Mouse (Mus musculus) A20 (cell line): ENCODE measurements around the gene Lhfpl2.
"Not testable (repeated sequence)": the region's sequence is repeated elsewhere in the genome, so short reads cannot be mapped to it uniquely, and the experiment has no call there.

Experiments used
- DNase-seq: peaks from one replicate; pipeline ENCODE4 v3.0.0-alpha.2; 2011; ENCODE audit warnings: low read depth, low spot score

Gene Lhfpl2

DNA sequence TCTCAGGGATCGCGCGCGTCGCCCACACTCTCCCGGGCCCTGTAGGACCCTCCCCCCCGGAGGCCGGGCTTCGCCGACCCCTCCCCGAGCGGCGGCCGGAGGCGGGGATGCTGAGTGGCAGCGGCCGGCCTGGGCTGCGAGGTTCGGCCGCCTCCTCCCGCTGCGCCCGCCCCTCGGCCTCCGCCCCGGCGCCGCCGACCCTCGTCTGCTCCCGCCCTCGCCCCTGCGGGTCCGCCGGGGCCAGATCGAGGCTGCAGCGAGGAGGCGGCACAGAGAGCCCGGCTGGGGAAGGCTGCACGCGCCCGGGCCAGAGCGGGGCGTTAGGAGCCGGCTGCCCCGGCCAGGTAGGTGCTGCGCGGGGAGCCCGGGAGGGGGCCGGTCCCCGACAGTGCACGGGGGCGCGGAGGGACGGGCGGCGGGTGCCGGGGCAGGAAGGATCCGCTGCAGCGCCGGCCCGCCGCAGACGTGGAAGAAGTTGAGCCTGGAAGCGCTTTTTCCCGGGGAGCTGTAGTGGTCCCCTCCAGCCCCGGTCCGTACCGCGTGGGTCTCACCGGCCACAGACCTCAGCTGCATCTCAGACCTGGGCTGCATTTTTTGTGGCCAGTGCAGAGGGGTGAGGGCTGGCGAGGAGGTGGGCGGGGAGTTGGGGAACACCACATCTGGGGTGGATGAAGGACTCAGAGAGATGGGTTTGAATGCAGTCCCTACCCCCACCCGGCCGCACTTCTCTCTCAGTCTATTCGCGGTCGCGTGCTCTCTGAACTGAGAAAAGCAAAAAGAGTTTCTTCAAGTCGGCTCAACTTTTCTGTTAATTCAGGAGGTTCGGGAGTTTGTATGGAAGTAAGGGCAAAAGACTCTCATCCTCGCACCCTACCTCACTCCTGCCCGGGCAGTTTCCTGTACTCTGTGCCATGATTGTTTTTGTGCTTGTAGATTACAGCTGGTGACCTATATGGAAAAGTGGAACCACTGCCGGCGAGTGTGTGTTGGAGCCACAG, at the start of gene Lhfpl2:
TSS of gene Lhfpl2 (plus strand) at position 234 of the 998 bp plus-strand sequence.
- DNase-seq, result no peak

- no peak for DNase-seq
Measured at GRCm38 (mm10) chr13:94011996-94012575, 45.5 kb upstream of the Lhfpl2 start.

DNA sequence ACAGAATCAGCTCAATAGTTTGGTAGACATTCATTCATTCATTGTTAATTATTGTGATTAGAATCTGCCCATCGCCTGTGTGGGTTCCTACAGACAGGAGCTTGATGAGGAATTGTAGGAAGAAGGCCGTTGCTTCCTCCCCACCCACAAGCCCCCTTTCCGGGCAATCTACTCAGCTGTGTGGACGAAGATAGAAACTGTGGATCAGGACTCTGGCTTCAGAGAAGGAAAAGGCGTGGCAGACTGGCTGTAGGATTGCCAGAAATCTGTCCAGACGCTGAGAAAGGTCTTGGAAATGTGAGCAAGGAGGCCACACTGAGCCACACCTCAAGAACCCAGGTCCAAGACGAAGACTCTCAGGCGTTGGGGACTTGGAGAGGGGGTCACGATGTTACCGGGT, 43.6 kb upstream of the Lhfpl2 start:
- DNase-seq, result no peak

DNA sequence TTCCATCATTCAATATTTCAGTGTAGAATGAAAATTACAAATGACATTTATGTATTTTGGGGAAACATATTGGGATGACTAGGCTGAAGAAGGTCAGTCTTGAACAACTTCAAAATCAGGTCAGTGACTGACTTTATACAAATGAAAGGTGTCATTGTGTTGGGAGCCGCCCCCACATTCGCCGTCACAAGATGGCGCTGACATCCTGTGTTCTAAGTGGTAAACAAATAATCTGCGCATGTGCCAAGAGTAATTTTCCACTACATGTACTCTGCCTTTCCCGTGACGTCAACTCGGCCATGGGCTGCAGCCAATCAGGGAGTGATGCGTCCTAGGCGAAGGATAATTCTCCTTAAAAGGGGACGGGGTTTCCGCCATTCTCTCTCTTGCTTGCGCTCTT, 33.0 kb upstream of the Lhfpl2 start:
- DNase-seq, result not testable (repeated sequence)

GRCm38 (mm10) chr13:94029147-94029546, 28.4 kb upstream of the Lhfpl2 start:
- DNase-seq, result no peak

- DNase-seq, result no peak
Measured at GRCm38 (mm10) chr13:94030551-94030950, 27.0 kb upstream of the Lhfpl2 start.

DNA sequence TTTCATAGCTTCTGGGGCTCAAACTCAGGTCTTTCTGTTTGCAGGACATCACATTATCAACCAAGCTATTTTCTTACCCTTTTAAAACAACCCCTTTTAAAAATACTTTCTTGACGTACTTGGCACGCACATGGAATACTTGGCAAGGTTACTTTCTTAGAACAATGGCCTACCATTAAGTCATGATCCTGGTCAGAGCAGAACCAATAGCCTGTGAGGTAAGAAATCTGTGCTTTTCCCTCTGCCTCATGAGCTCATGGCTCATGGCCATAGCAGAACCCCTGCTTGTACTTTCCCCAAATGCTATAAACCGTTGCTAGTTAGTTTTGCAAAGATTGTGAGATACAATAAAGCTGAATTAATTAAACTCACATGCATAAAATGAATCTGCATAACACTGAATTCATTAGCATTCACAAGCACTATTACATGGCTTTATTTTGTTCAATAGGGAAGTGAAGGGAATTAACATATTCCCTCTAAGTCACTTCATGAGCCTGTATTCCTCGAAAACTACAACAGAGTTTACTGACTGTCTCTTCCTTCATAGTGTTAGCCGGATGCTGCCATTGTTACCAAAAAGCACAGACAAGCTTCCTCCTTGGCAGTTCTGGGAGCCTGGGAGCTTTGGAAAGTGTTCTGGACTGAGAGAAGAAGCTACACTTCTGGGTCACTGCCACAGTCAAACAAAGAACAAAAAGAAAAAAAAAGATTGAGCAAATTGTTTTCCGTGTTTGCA, 20.1 kb upstream of the Lhfpl2 start:
- no peak for DNase-seq

- DNase-seq, result no peak
Measured at GRCm38 (mm10) chr13:94038052-94038340, 19.6 kb upstream of the Lhfpl2 start.

DNA sequence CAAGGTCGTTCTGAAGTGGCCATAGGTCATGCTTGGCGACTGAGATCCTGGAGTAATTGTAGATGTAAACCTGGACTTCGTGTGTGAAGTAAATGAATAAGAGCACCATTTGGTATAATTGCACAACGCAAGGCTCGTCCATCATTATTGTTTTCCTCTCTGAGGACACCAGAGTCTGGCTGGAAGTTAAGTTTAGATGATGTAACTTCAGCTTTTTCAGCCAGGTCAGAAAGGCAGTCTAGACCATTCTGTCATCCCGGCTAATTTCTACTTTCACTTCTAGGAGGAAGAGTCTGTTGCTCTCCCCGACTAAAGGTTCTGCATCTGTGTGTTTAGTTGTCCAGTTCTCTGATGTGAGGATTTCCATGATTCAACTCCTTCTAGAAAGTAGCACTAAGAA, 7.6 kb upstream of the Lhfpl2 start:
- DNase-seq, result peak; percentile 7

GRCm38 (mm10) chr13:94050782-94051181, 6.8 kb upstream of the Lhfpl2 start:
- no peak for DNase-seq

DNA sequence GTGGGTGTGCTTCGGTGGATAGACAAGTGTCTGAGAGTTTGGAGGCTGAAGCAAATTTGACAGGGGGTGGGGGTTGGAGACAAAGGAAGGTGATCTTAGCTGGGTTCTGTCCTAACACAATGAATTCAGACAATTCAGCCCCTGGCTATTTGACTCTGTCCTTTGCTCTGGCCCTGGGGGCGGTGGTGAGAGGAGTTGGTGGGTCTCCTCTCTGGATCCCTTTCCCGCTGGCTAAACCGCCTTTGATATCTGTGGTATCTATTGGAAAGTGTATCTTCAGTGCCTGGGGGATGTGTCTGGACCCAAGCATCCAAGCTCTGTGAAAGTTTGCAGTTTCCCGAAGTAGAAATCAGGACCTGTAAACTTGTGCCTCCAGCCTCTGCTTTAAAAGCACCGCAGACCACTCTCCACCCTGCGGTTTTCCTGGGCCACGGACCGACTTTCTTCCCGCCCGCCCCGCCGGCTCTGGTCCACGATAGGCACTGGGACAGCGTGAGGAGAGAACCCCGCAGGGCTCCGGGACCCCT, 497 bp upstream of the Lhfpl2 start:
- DNase-seq, result no peak

GRCm38 (mm10) chr13:94058642-94059222, 1.1 kb downstream of the Lhfpl2 start:
- no peak for DNase-seq

- DNase-seq, result no peak
Measured at GRCm38 (mm10) chr13:94059373-94059772, 1.8 kb downstream of the Lhfpl2 start.

GRCm38 (mm10) chr13:94059778-94060177, 2.2 kb downstream of the Lhfpl2 start:
- peak; percentile 20 for DNase-seq

DNA sequence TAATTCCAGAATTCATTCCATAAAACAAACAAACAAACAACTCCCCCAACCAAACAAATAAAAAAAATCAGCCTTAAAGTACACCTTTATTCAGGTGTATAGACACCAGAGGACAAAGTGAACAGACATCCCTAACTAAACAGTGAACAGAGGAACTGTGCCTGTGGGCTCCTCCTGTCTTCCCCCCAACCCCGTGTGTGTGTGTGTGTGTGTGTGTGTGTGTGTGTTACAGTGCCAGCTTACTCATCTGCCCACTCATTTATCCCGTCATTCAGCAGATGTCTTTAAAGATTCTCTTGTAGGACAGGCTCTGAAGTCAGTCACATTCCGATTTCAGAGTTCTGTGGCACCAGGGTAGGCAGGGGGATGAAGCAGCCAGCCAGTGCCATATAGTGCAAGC, 2.9 kb downstream of the Lhfpl2 start:
- no peak for DNase-seq

DNA sequence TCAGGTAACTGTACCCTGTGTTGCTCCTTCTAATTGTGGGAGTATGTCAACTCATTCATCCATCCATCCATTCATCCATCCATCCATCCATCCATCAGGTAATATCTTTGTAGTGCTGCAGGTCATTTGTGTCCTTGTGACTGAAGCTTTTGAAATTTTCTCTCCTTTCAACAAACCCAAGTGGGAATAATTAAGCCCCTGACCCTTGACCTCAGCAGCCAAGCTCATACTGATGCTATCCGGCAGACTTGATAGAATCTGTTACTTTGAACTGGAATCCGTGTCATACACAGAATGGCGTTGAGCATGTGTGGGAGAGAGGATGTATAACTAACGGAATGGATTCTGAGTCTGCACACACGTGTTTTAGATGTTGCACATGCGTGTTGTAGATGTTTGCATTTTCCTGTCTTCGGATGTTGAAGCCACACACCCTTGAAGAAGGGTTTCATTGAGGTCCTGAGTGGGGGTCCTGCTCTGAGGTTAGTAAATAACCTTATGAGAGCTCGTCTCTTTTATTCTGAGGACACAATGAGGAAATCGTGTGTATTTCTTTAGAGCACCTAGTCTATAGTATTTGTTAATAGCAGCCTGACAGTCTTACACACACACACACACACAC, 3.8 kb downstream of the Lhfpl2 start:
- DNase-seq, result no peak

- DNase-seq, result no peak
Measured at GRCm38 (mm10) chr13:94062349-94063111, 4.9 kb downstream of the Lhfpl2 start.

- no peak for DNase-seq
Measured at GRCm38 (mm10) chr13:94063156-94063555, 5.6 kb downstream of the Lhfpl2 start.

- no peak for DNase-seq
Measured at GRCm38 (mm10) chr13:94064571-94064970, 7.0 kb downstream of the Lhfpl2 start.

DNA sequence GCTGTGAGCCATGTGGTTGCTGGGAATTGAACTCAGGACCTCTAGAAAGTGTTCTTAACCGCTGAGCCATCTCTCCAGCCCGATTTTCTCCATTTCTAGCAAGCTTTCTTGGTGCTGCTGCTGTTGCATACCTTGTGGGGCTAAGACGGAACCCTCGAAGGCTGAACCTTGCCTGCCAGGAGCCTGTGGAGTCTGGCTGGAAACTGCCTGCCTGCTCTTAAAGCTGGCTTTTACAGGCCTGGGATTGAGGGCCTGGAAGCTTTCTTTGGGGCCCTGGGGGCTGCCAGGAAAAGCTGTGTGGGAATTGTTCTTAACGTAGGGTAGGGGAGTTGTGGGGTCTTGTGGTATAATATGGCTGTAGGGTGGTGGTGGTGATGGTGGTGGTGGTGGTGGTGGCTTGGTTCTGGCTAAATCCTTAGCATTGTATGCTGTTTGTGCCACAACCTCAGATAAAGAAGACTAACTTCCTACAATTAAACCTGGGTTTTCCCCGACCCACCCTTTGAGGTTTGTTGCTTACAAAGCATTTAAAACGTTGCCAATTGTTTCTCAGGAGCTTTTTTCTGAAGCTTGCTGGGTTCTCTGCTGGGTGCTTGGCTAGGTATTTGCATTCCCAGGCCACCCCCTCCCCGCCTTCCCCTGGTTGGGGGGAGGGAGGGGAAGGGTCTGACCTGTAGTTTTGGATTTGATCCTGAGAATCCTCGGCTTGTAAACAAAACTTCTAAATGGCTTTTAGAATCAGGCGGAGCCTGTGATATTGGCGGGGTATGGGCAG, 7.9 kb downstream of the Lhfpl2 start:
- DNase-seq, result no peak
